Mouse (Mus musculus): Measurements from ENCODE around the gene Eef2.

Gene Eef2

GRCm38 (mm10) chr10:81176466-81177271 lies at the start of gene Eef2:
Gene Eef2, plus strand, starts transcription at chr10:81176631.
- peak; percentile 98 for DNase-seq (ENCODE audit: low spot score)

- peak; percentile 91 for DNase-seq (ENCODE audit: low spot score)
Measured at GRCm38 (mm10) chr10:81134181-81134587, 42.2 kb upstream of the Eef2 start.

- DNase-seq (ENCODE audit: low spot score) = peak; percentile 57
Measured at GRCm38 (mm10) chr10:81134966-81135681, 41.3 kb upstream of the Eef2 start, which contains the start of gene Zbtb7a. Gene Zbtb7a, plus strand, starts transcription at chr10:81135220.

- peak; percentile 87 for DNase-seq (ENCODE audit: low spot score)
Measured at GRCm38 (mm10) chr10:81135831-81136705, 40.4 kb upstream of the Eef2 start.

- DNase-seq (ENCODE audit: low spot score) = peak; percentile 61
Measured at GRCm38 (mm10) chr10:81136706-81137231, 39.7 kb upstream of the Eef2 start.

- peak; percentile 99 for DNase-seq (ENCODE audit: low spot score)
Measured at GRCm38 (mm10) chr10:81137252-81138130, 38.9 kb upstream of the Eef2 start.

- no peak for DNase-seq (ENCODE audit: low spot score)
Measured at GRCm38 (mm10) chr10:81138131-81138782, 38.2 kb upstream of the Eef2 start.

- no peak for DNase-seq (ENCODE audit: low spot score)
Measured at GRCm38 (mm10) chr10:81138821-81139528, 37.5 kb upstream of the Eef2 start.

GRCm38 (mm10) chr10:81139529-81139846 lies 36.9 kb upstream of the Eef2 start:
- no peak for DNase-seq (ENCODE audit: low spot score)

GRCm38 (mm10) chr10:81140005-81140404 lies 36.4 kb upstream of the Eef2 start:
- no peak for DNase-seq (ENCODE audit: low spot score)

- no peak for DNase-seq (ENCODE audit: low spot score)
Measured at GRCm38 (mm10) chr10:81140717-81141454, 35.5 kb upstream of the Eef2 start.

- no peak for DNase-seq (ENCODE audit: low spot score)
Measured at GRCm38 (mm10) chr10:81141455-81142210, 34.8 kb upstream of the Eef2 start.

GRCm38 (mm10) chr10:81142551-81142981 lies 33.9 kb upstream of the Eef2 start:
- no peak for DNase-seq (ENCODE audit: low spot score)

- DNase-seq (ENCODE audit: low spot score) = no peak
Measured at GRCm38 (mm10) chr10:81143157-81143633, 33.2 kb upstream of the Eef2 start.

GRCm38 (mm10) chr10:81143845-81144437 lies 32.5 kb upstream of the Eef2 start:
- no peak for DNase-seq (ENCODE audit: low spot score)

GRCm38 (mm10) chr10:81144667-81145066 lies 31.8 kb upstream of the Eef2 start:
- DNase-seq (ENCODE audit: low spot score) = peak; percentile 47

- DNase-seq (ENCODE audit: low spot score) = no peak
Measured at GRCm38 (mm10) chr10:81145307-81145706, 31.1 kb upstream of the Eef2 start.

GRCm38 (mm10) chr10:81145778-81146177 lies 30.7 kb upstream of the Eef2 start:
- no peak for DNase-seq (ENCODE audit: low spot score)
